Mouse (Mus musculus): ENCODE measurements at regions not wholly inside any gene's neighbourhood (a gene's known extent, or its start where the extent isn't known, plus 50 kb on each side); places are given as distances from the start of the nearest gene placed in this dataset.

- TF ChIP-seq POLR2A (IDR thresholded peaks at IDR 0.05; ENCODE audit: extremely low read depth, insufficient read depth, low read length) (no peak), CTCF (IDR thresholded peaks at IDR 0.05; ENCODE audit: low read depth, low read length) (no peak)
Measured at GRCm38 (mm10) chr7:36913304-36913703, 215.4 kb downstream of the Tshz3 start.

Measured in liver, adult 2 months (tissue).